Mouse (Mus musculus): Measurements from ENCODE around the gene Rnf214.

Gene Rnf214

GRCm38 (mm10) chr9:45906355-45907077 lies at the start of gene Rnf214, which contains the start of gene Pcsk7:
Rnf214 (minus strand) TSS chr9:45906911.
Pcsk7 (plus strand) TSS chr9:45906497.
- in situ Hi-C loops (cut with MboI, MseI) = no loop called here

- in situ Hi-C loops (cut with MboI, MseI) = no loop called here
These were observed 48.6 kb upstream of the Rnf214 start, which contains the start of gene Sidt2 for GRCm38 (mm10) chr9:45955107-45955963. Sidt2 (minus strand) TSS chr9:45955258.

DNA sequence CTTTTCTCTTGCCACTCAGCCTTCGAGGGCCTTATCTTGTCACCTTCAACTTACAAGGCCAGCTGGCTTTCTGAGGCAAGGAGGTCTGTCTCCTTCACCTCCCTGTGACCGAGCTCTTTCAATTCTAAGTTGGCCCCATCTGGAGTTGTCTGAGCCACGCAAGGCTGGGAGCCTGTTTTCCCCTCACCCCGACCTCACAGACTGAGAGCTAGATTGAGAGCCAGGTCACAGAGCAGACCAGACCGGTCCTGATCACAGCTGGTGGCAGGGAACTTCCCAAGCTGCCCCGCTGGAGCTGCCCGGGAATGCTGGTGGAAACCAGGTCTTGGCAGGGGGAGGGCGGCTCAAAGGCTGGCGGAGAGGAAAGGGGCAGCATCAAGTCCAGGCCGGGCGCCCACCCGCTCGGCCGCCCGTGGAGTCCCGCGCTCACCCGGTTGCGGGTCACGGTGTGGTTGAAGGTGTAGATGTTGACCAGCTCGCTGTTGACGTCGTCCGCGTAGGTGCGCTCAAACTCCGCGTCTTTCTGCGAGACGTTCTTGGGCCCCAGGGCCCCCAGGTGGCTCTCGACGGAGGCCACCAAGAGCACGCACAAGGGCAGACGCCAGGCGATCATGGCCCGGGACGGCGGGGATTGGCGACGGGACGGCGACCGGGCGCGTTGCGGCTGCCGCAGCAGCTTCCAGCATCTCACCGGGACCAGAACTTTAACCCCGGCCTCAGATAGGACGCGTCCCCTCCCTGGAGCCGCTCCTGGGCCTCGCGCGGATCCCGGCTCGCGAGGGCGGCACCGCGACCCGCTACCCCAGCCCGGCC lies 47.8 kb upstream of the Rnf214 start:
- in situ Hi-C loops (cut with MboI, MseI) = no loop called here

DNA sequence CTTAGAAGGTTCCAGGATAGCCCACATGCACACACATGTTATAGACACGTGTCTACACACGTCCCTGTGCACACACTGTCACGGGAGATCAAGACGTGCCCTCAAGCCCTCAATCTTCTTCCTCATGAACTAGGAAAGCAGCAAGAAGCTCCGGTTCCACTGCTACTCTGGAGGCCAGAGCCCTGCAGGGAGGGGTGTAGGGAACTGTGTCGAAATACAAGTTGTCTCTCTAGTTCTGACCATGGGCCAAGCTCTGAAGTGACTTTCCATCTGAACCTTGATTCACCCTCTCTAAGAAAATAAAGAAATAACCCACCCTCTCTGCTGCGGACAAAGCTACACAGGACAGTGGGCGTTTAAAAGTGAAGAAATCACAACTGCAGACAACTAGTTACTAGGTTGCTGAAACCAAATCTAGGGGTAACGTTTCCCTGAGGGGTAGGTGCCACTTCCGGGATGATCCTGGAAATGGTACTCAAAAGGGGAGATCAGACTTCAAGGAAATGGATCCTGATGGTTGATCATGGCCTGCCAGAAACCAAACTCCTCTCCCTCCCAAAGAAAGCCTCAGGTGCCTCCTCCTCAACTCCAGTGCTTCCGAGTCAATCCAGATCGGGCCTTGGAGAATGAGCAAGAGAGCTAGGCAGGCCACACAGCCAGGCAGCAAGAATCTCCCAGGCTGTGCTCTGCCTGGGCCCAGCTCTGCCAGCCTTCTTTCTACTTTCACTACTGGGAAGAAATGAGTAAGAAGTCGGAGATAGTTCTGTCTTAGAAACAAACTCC lies 47.0 kb upstream of the Rnf214 start:
- in situ Hi-C loops (cut with MboI, MseI) = no loop called here

DNA sequence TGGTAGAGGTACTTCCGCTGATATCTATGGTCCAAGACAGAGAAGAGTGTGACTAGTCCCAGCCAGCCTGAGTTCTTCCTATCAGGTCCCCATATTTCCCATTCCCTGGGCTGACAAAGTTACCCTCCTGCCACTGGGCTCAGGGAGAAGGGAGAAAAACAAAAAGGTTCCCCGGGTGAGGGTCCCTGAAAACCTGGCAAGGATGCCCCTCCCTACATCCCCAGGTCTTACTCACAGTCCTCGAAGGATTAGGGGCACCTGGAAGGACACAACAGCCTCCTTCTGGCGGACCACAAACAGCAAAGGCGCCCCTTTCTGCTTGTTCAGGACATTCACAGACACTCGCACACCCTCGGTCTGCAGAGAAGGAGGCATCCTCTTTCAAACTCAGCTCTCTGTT lies 46.2 kb upstream of the Rnf214 start:
- in situ Hi-C loops (cut with MboI, MseI) = no loop called here

DNA sequence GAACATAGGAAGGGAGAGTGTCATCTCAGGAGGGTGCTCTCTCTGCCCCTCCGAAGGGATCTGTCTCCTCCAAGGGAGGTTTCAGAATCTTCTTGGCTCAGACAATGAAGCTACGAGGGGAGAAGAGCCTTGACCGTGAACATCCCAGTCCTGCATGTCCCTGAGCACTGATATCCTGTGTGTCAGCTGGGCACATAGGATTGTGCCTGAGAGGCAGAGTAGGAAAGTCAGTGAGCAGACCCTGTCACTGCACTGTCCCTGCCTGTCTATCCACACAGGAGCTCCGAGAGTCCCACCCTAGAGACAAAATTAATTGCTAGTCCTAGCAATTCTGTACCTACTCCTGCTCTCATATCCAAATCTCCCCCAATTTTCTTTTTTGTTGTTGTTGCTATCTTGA lies 45.3 kb upstream of the Rnf214 start:
- in situ Hi-C loops (cut with MboI, MseI) = no loop called here

GRCm38 (mm10) chr9:45946872-45947183 lies 40.1 kb upstream of the Rnf214 start:
- in situ Hi-C loops (cut with MboI, MseI) = no loop called here

DNA sequence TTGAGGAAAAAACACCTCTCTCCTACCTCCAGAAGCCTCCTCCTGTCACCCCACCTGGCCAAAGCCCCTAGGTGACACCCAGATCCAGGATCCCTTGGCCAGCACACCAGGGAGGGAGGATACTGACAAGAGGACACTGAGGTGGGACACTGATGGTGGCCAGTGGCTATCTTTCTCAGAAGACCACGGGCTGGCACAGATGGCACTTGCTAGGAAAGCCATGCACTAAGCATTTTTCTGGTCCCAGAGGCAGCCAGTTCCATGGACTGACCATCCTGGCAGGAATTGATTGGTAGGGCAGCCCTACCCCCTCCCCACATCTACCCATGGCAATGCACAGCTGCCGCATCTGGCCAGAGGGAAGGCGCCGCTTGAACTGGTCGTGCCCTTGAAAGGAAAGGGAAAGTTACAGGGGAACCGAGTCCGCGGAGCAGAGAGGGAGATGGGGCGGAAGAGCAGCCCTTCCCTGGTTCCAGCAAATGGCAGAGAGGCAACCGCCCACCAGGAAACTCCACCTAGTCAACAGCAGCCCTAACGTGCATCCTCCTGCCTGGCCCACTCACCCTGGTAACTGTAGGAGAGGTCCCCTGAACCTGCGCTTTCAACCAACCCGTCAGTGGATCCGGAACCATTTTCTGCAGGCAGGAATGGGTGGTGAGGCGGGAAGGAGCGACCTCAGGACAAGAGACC lies 39.6 kb upstream of the Rnf214 start:
- in situ Hi-C loops (cut with MboI, MseI) = no loop called here

DNA sequence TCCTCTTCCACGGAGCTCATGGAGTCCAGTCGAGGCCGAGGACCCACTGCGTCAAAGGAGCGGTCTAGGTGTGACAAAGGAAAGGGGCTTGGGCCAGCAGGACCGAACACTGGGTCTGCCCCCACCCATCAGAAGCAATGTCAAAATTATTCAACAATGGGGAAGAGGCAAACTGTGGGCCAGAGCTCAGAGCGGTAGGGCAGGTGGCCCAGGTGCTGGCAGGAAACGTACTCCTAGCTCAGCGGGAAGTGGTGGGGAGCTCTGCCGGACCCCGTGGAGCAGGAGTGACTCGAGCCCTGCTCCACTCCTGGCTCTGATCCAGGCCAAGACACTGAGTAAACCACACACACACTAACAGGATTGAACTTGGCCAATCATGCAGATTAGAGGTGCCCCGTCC lies 39.0 kb upstream of the Rnf214 start:
- in situ Hi-C loops (cut with MboI, MseI) = no loop called here

DNA sequence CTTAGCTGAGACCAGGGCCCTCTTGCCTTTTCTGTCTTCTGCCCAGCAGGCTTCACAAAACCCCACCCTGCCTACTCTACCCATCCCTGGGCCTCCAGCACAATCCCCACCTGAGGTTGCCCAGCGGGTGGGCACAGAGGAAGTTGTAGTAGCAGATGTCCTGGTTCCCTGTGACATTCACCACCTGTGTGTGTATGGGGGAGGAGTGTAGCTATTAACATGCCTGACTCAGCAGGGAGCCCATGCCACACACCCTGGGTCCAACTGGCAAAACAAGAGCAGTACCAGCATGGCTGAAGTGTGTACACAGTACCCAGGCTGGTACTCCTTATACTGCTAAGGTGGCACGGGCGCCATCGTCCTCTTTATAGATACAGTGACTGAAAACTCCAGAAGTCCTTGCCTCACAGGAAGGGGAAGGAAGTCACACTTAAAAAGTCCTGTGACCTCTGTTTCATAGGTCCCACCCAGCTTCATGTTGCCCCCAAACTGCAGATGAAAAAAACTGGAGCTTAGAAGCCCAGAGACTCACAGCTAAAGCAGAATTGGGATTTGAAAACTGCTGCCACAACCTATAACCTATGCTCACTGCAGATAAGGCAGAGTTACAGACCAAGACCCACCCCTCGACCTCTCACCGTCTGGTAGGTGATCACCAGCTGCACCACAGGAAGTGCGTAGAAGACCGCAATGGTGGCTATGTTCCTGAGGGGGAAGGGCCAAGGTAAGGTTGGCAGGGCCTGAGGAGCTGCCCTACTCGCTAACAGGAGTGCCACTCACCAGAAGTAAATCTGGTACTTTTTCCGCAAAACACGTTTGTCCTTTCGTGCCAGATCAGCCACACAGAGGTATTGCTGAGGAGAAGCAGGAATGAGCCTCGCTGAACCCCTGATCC lies 38.0 kb upstream of the Rnf214 start:
- in situ Hi-C loops (cut with MboI, MseI) = no loop called here

GRCm38 (mm10) chr9:45943628-45944505 lies 37.2 kb upstream of the Rnf214 start:
- in situ Hi-C loops (cut with MboI, MseI) = no loop called here

DNA sequence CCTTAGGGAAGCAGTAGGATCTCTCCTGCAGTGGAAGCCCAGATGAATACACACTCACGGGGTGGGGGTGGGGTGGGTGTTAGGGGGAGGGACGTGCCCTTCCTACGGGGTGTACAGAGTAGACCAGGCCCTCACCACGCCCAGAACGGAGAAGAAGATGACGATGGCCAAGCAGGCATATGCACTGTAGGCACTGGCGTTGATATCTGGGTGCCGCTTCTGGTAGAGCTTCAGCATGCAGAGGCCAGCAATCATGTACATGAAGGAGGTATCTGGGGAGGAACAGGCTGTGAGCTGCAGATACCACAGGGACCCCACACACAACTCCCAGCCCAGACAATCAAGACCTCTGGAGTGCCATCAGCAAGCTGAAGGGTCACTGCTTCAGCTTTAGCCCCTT lies 36.2 kb upstream of the Rnf214 start:
- in situ Hi-C loops (cut with MboI, MseI) = no loop called here

DNA sequence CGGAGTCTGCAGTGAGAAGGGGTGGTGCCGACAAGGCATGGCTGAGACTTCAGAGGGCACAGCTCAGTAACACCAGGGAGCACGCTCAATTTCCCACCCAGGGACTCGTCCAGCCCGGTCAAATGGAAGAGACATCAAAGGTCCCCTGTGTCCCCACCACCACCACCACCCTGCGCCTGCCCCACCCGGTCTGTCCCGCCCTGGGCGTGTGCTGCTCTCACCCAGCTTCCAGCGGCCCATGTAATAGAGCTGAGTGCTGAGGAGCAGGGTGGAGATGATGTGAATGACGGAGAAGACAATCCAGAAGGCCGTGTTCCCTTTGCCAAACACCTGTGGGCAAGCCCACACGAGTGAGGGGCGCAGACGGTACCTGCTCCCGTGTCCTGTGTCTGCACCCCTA lies 35.8 kb upstream of the Rnf214 start:
- in situ Hi-C loops (cut with MboI, MseI) = no loop called here

GRCm38 (mm10) chr9:45941329-45941888 lies 34.7 kb upstream of the Rnf214 start:
- in situ Hi-C loops (cut with MboI, MseI) = no loop called here

GRCm38 (mm10) chr9:45939794-45940193 lies 33.1 kb upstream of the Rnf214 start:
- in situ Hi-C loops (cut with MboI, MseI) = no loop called here

DNA sequence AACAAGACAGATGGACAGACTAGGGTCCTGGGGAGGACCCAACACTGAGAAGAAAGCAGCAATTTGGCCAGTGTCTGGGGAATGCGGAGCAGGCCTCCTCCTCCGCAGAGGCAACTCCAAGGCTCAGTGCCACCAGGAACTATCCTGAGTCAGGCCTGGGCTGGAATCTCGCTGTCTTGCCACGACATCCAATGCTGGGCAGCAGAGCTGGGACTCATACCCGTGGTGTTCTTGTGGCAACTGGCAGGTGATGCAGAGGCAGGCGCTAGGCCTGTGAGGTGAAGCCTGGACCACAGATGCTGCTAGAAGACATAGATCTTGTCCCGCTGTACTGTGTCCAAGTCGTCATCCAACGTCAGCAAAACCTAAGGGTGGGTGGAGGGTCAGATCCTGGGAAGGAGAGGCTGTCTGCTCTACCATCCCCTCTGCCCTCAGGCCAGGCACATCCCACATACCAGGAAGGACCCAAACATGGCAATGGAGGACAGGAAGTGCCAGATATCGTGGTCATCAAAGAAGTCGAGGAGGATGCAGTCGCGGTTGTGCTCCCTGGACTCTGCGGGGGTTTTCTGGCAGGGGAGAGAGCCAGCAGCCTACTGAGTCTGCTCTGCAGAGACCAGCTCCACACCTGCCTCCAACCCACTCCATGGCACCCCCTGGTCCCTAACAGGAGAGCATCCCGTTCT lies 32.4 kb upstream of the Rnf214 start:
- in situ Hi-C loops (cut with MboI, MseI) = no loop called here

DNA sequence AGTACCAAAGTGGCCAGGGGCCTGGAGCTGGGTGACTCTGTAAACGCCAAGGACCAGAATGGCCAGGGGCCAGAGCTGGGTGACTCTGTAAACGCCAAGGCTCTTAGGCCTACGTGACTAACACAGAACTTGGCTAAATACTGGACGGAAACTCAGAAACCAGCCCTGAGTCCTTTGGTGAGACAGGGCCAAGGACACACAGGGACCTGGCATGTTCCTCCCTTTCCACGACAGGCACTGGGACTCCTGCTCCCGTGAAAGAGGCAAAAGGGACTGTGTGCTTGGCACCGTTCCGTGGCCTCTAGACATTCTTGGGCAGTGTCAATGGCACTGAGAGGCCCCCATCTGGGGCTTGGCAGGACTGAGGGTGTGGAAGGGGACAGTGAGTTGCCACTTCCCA lies 31.4 kb upstream of the Rnf214 start:
- in situ Hi-C loops (cut with MboI, MseI) = no loop called here

DNA sequence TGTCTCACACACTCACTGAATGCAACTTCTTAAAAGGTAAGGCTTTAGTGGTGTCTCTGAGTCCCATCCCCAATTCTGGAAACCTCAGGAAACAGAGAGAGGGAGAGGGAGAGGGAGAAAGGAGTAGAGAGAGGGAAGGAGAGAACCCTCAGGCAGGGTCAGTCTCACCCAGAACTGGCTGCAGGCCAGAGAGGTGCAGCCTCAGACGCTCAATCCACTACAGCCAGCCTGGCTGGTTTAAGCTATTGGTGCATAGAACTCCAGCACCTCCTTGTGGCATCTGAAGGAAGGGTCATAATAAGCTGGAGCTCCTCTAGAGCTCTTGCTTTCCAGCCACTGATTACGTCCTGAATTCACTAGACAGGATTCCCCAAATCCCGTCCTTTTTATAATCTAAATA lies 30.2 kb upstream of the Rnf214 start:
- in situ Hi-C loops (cut with MboI, MseI) = no loop called here

Measured in regulatory T cell (primary cell).